Mouse (Mus musculus) liver, embryonic 16.5 days (tissue): ENCODE measurements at regions not wholly inside any gene's neighbourhood (a gene's known extent, or its start where the extent isn't known, plus 50 kb on each side); places are given as distances from the start of the nearest gene placed in this dataset.
A peak's percentile ranks its signal among the peaks of the same experiment; 100 is the strongest.

ENCODE experiments used
- ATAC-seq: fragments of 200-750 bp; cut with Nextera tagmentation; 2 replicates; pipeline ENCODE4 v1.8.0; 2017; ENCODE audit warnings: low read depth, mild to moderate bottlenecking, moderate number of reproducible peaks, moderate library complexity
- H3K27ac ChIP-seq: fragments of 300-500 bp; sonication (generic); 2 replicates; pipeline ENCODE4 v1.5.1; 2014; ENCODE audit warnings: mild to moderate bottlenecking, low read length
- H3K27me3 ChIP-seq: fragments of 300-500 bp; sonication (generic); 2 replicates; pipeline ENCODE4 v1.6.1; 2014; ENCODE audit warnings: low read depth, low read length, mixed read lengths; ENCODE audit not compliant: control insufficient read depth, insufficient read depth
- H3K36me3 ChIP-seq: fragments of 300-500 bp; sonication (generic); 2 replicates; pipeline ENCODE4 v1.6.1; 2014; ENCODE audit warnings: mild to moderate bottlenecking; ENCODE audit not compliant: control insufficient read depth, insufficient read depth
- H3K4me1 ChIP-seq: fragments of 300-500 bp; sonication (generic); 2 replicates; pipeline ENCODE4 v1.6.1; 2014; ENCODE audit warnings: low read depth, low read length, mixed read lengths; ENCODE audit not compliant: control insufficient read depth
- H3K4me2 ChIP-seq: fragments of 300-500 bp; sonication (generic); 2 replicates; pipeline ENCODE4 v1.6.1; 2014; ENCODE audit warnings: low read depth, low read length, mixed read lengths
- H3K4me3 ChIP-seq: fragments of 300-500 bp; sonication (generic); 2 replicates; pipeline ENCODE4 v1.5.1; 2014; ENCODE audit warnings: low read depth, mild to moderate bottlenecking, low read length
- H3K9ac ChIP-seq: fragments of 300-500 bp; sonication (generic); 2 replicates; pipeline ENCODE4 v1.6.1; 2014; ENCODE audit warnings: low read depth, low read length
- H3K9me3 ChIP-seq: fragments of 300-500 bp; sonication (generic); replicated peaks from 2 replicates; pipeline ENCODE4 v1.6.1; 2016; ENCODE audit warnings: low read length; ENCODE audit not compliant: control insufficient read depth
- WGBS: fragments of 180-500 bp; shearing (Covaris S2); extraction: QIAGEN DNeasy Blood & Tissue Kit; methylation state at CpG from one replicate; pipeline ENCODE4 v1.1.7; 2014; ENCODE audit not compliant: insufficient replicate concordance; 5-methylcytosine and 5-hydroxymethylcytosine counted together

- ATAC-seq, result no peak
- no peak overlapping the region for H3K9ac ChIP-seq
- H3K4me3 ChIP-seq, result no peak overlapping the region
- 60% methylated on average over 3 of the region's 3 CpGs for WGBS
- no peak overlapping the region for H3K27ac ChIP-seq
- H3K4me2 ChIP-seq, result no peak overlapping the region
- H3K36me3 ChIP-seq, result no peaks in the 10 kb centered on the region
- no peaks in the 10 kb centered on the region for H3K27me3 ChIP-seq
- no peaks in the 10 kb centered on the region for H3K4me1 ChIP-seq
- H3K9me3 ChIP-seq, result no peaks in the 10 kb centered on the region
Observed at GRCm38 (mm10) chr5:118405421-118405820, 155.1 kb upstream of the Med13l start.

- H3K9ac ChIP-seq, result no peak overlapping the region
- WGBS, result 57% methylated on average over 11 of the region's 11 CpGs
- ATAC-seq, result no peak
- H3K4me3 ChIP-seq, result no peak overlapping the region
- H3K27me3 ChIP-seq, result no peaks in the 10 kb centered on the region
- no peaks in the 10 kb centered on the region for H3K36me3 ChIP-seq
- H3K4me2 ChIP-seq, result no peak overlapping the region
- no peak overlapping the region for H3K27ac ChIP-seq
- H3K9me3 ChIP-seq, result no peaks in the 10 kb centered on the region
- H3K4me1 ChIP-seq, result no peaks in the 10 kb centered on the region
Observed at GRCm38 (mm10) chr5:118407451-118407850, 153.0 kb upstream of the Med13l start.

GRCm38 (mm10) chr5:118407973-118408372, 152.5 kb upstream of the Med13l start:
- WGBS, result 57% methylated on average over 3 of the region's 3 CpGs
- H3K9ac ChIP-seq, result no peak overlapping the region

GRCm38 (mm10) chr5:118408826-118409225, 151.7 kb upstream of the Med13l start:
- Histone ChIP-seq H3K9ac (no peak overlapping the region), H3K27ac (no peak overlapping the region), H3K36me3 (no peaks in the 10 kb centered on the region), H3K27me3 (no peaks in the 10 kb centered on the region), H3K4me1 (no peaks in the 10 kb centered on the region), H3K4me2 (no peak overlapping the region), H3K4me3 (no peak overlapping the region), H3K9me3 (no peaks in the 10 kb centered on the region)
- 62% methylated on average over 8 of the region's 8 CpGs for WGBS
- no peak for ATAC-seq

More at GRCm38 (mm10) chr5:118407973-118408372, 152.5 kb upstream of the Med13l start:
- no peak overlapping the region for H3K27ac ChIP-seq
- no peaks in the 10 kb centered on the region for H3K4me1 ChIP-seq
- H3K4me3 ChIP-seq, result no peak overlapping the region
- H3K27me3 ChIP-seq, result no peaks in the 10 kb centered on the region
- H3K4me2 ChIP-seq, result no peak overlapping the region
- no peaks in the 10 kb centered on the region for H3K36me3 ChIP-seq
- H3K9me3 ChIP-seq, result no peaks in the 10 kb centered on the region
- no peak for ATAC-seq

GRCm38 (mm10) chr5:118413428-118414282, 146.8 kb upstream of the Med13l start:
- Histone ChIP-seq H3K27me3 (0 out of 2 replicates have a peak, but pooled peaks cover 2% of the 10 kb centered on the region), H3K27ac (no peak overlapping the region), H3K4me2 (no peak overlapping the region), H3K9ac (no peak overlapping the region), H3K36me3 (no peaks in the 10 kb centered on the region), H3K4me3 (no peak overlapping the region), H3K9me3 (no peaks in the 10 kb centered on the region), H3K4me1 (peaks cover 2% of the 10 kb centered on the region)
- 58% methylated on average over 13 of the region's 13 CpGs for WGBS
- ATAC-seq, result peak; percentile 89

- Histone ChIP-seq H3K4me3 (peak overlapping the region; percentile 38), H3K9ac (peak overlapping the region; percentile 49), H3K27ac (peak overlapping the region; percentile 91), H3K4me2 (peak overlapping the region; percentile 38), H3K36me3 (no peaks in the 10 kb centered on the region), H3K9me3 (no peaks in the 10 kb centered on the region), H3K27me3 (peaks cover 7% of the 10 kb centered on the region), H3K4me1 (peaks cover 20% of the 10 kb centered on the region)
- 58% methylated on average over 7 of the region's 7 CpGs for WGBS
- ATAC-seq, result peak; percentile 98
Observed at GRCm38 (mm10) chr5:118419344-118420037, 141.0 kb upstream of the Med13l start.

- H3K4me2 ChIP-seq, result no peak overlapping the region
- no peaks in the 10 kb centered on the region for H3K9me3 ChIP-seq
- peaks cover 14% of the 10 kb centered on the region for H3K27me3 ChIP-seq
- H3K4me1 ChIP-seq, result peaks cover 20% of the 10 kb centered on the region
- no peak overlapping the region for H3K9ac ChIP-seq
- no peak overlapping the region for H3K4me3 ChIP-seq
- 51% methylated on average over 32 of the region's 32 CpGs for WGBS
- H3K27ac ChIP-seq, result no peak overlapping the region
- no peak for ATAC-seq
- no peaks in the 10 kb centered on the region for H3K36me3 ChIP-seq
Observed at GRCm38 (mm10) chr5:118421884-118422821, 138.3 kb upstream of the Med13l start.

- H3K27me3 ChIP-seq, result peaks cover 14% of the 10 kb centered on the region
- H3K9ac ChIP-seq, result no peak overlapping the region
- peaks cover 13% of the 10 kb centered on the region for H3K4me1 ChIP-seq
- no peaks in the 10 kb centered on the region for H3K36me3 ChIP-seq
- H3K9me3 ChIP-seq, result no peaks in the 10 kb centered on the region
- H3K4me3 ChIP-seq, result no peak overlapping the region
- H3K4me2 ChIP-seq, result no peak overlapping the region
- no peak for ATAC-seq
- no peak overlapping the region for H3K27ac ChIP-seq
- WGBS, result 45% methylated on average over 3 of the region's 3 CpGs
Observed at GRCm38 (mm10) chr5:118424177-118424576, 136.3 kb upstream of the Med13l start.
